Mouse (Mus musculus) kidney, postnatal 10 days (tissue): ENCODE measurements around the gene Vmn2r73.
"Not testable (repeated sequence)": the region's sequence is repeated elsewhere in the genome, so short reads cannot be mapped to it uniquely, and the experiment has no call there.

ENCODE experiments used
- DNase-seq: peaks from one replicate; pipeline ENCODE4 v3.0.0; 2021; ENCODE audit warnings: mixed read lengths

The Vmn2r73 gene

GRCm38 (mm10) chr7:85876166-85876565 is at the start of gene Vmn2r73:
TSS of gene Vmn2r73 (minus strand) at chr7:85876266.
- no peak for DNase-seq

DNA sequence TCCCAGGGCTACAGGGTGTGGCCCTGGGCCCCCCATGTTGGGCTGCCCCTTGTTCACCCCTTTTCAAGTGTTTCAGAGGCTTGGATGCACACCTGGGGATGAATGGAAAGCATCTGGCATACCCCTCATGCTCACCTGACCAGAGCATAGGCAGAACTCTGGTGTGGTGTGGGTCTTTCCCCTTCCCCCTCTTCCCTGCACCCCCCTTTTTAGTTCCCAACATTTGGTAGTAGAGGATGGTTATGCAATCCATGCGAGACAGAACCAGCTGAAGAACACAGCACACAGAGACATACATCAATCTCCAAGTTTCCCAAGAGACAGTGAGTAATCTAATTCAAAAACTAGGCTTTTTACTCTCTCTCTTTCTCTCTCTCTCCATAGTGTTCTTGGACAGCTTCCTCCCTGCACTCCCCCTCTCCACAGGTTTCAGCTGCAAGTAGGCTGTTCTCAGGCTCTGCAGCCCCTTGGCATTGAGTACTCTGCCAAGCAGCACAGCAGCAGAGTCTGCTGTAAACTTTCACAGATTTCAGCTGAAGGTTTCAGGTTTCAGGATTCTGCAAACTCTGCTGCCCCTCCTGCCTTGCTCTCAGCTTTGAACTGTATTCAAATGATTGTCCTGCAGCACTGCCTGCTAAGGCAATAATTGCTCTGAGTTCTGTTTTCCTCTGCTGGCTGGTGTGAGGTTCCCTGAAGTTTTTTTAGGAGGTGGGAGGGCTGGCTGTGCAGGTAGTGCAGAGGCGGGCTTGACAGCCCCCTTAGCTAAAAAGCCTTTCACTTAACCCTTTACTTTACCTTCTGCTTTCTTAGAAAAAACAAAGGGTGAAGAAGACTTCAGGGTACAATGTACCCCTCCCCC is 35.7 kb downstream of the Vmn2r73 start:
- no peak for DNase-seq

DNA sequence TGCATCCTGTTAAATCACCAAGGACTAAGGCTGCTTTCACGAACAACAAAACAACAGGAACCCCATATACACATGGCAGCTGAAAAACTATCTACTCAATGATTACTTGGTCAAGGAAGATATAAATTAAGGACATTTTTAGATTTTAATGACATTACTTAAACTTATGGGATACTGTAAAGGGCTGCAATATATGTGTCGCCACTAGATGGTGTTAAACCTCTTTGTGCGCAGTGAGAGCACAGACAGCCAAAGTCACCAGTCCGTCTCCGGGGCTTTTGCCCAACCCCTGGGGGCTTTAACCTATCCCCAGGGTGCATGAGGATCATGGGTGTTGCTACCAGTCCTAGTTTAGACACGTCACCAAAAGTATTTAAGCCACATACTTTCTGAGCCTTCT is 58.0 kb downstream of the Vmn2r73 start:
- DNase-seq = not testable (repeated sequence)
